Mouse (Mus musculus) gastrocnemius, postnatal 36 days (tissue): ENCODE results near the gene Nosip. TPM values are rescaled to one million over a fixed set of nuclear protein-coding genes. Genes with fewer than 3 reads are reported as not detected.

Source experiments
- DNase-seq, 2 experiments: peaks; one replicate each; pipeline ENCODE4 v3.0.0; 2022
- intact Hi-C: fragments of 180-260 bp; cut with DNase I; formaldehyde crosslinking; loops from one replicate; pipeline ENCODE4 v1.15.1; 2025
- microRNA-seq, 2 experiments: library from miRNA; unstranded; fragments of <30 nt; microRNA quantifications; one replicate each; pipeline ENCODE4 v1.2.0; 2021
- total RNA-seq, 2 experiments: library from RNA; stranded (reverse); gene quantifications; 2 replicates each; pipeline ENCODE4 v1.2.3; 2021

Gene Nosip
- total RNA-seq, 2 experiments from 2014 or later: 29.0 to 30.8 TPM

DNA sequence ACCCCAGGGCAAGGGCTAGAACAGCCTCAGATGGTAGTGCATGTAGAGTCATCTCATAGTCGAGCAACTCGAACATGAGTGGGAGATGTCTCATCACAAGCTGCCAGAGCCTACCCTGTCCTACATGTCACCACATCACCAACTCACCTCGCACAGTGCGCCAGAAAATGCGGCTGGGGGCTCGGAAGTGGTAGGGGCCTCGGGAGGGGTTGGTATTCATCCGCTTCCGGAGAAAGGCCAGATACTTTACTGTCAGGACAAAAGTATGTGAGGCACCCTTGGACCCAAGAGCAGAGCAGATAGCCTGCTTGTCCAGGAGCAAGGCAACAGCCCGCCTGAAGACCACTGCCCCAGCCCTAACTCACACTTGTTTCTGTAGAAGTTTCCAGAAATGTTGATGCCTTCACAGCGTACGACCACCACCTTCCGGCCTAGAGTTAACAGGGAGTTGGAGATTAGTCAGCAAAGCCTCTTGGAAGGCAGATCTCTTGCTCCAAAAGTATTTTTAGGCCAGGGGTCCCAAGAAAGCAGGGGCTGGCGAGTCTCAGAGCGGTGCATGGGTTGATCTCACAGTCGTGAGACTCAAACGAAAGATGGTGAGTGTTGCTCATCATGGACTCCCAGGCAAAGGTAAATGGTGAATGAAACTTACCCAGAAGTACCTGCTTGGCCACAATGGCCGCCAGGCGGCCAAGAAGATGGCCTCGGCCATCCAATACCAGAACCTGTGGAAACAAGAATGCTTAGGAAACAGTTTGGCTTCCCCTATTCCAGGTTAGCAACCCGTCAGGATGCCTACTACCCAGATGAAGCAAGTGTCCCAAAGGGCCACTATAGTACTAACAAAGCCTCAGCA is 64.8 kb downstream of the Nosip start:
- intact Hi-C loops: no loop called here
- no peak for DNase-seq

Small RNAs within 50 kb of the gene (microRNA-seq; reads per million reads assigned to microRNA genes)
- gene Mir150 (726 to 763 reads per million in 2 experiments), gene Mir5121 (15.8 to 16.3 reads per million in 2 experiments), gene Mir7054 (0 reads per million in 2 experiments)

Other genes starting within 250 kb of the Nosip start
- 10 to 100 TPM; 19.6 to 20.0 TPM for gene Nup62, start 246.3 kb upstream of the Nosip start, total RNA-seq
- gene Il4i1, start 246.0 kb upstream of the Nosip start, total RNA-seq: 1 to 10 TPM; 1.0 to 6.4 TPM
- 10 to 100 TPM; 55.2 to 69.3 TPM for gene Atf5, start 245.8 kb upstream of the Nosip start, total RNA-seq
- 100 to 1,000 TPM; 111 to 122 TPM for gene Akt1s1, start 213.4 kb upstream of the Nosip start, total RNA-seq
- 10 to 100 TPM; 42.4 to 53.4 TPM for gene Tbc1d17, start 213.3 kb upstream of the Nosip start, total RNA-seq
- 10 to 100 TPM; 14.9 to 18.7 TPM for gene Pnkp, start 205.3 kb upstream of the Nosip start, total RNA-seq
- gene Ptov1, start 192.6 kb upstream of the Nosip start, total RNA-seq: 100 to 1,000 TPM; 129 to 153 TPM
- gene Med25, start 169.7 kb upstream of the Nosip start, total RNA-seq: 10 to 100 TPM; 54.0 to 57.5 TPM
- 10 to 100 TPM; 17.3 to 18.1 TPM for gene Fuz, start 166.3 kb upstream of the Nosip start, total RNA-seq
- gene Ap2a1, start 132.9 kb upstream of the Nosip start, total RNA-seq: 10 to 100 TPM; 55.0 to 56.3 TPM
- gene Tsks, start 119.2 kb upstream of the Nosip start, total RNA-seq: not detected
- 1 to 10 TPM; 1.2 to 1.8 TPM for gene Cpt1c, start 87.6 kb upstream of the Nosip start, total RNA-seq
- gene Prmt1, start 75.9 kb upstream of the Nosip start, total RNA-seq: 100 to 1,000 TPM; 105 to 123 TPM
- gene Irf3, start 64.8 kb upstream of the Nosip start, total RNA-seq: 10 to 100 TPM; 18.3 to 20.3 TPM
- gene Bcl2l12, start 63.7 kb upstream of the Nosip start, total RNA-seq: 1 to 10 TPM; 8.0 to 8.9 TPM
- gene Scaf1, start 46.1 kb upstream of the Nosip start, total RNA-seq: 10 to 100 TPM; 36.9 to 40.2 TPM
- gene Rras, start 44.5 kb upstream of the Nosip start, total RNA-seq: 10 to 100 TPM; 20.6 to 21.8 TPM
- gene Prr12, start 9.5 kb upstream of the Nosip start, total RNA-seq: 10 to 100 TPM; 11.3 to 14.1 TPM
- gene Prrg2, start 248 bp downstream of the Nosip start, total RNA-seq: 1 to 10 TPM; 8.0 to 8.8 TPM
- gene Rcn3, start 29.8 kb downstream of the Nosip start, total RNA-seq: 10 to 100 TPM; 17.3 to 20.9 TPM
- 10 to 100 TPM; 39.2 to 40.0 TPM for gene Fcgrt, start 41.4 kb downstream of the Nosip start, total RNA-seq
- gene Rps11, start 62.0 kb downstream of the Nosip start, total RNA-seq: 100 to 1,000 TPM; 388 to 460 TPM
- gene Rpl13a, start 66.3 kb downstream of the Nosip start, total RNA-seq: 100 to 1,000 TPM; 488 to 598 TPM
- gene Gm45713, start 73.8 kb downstream of the Nosip start, total RNA-seq: not detected
- gene Flt3l, start 74.0 kb downstream of the Nosip start, total RNA-seq: 1 to 10 TPM; 2.8 to 4.0 TPM
- gene Pih1d1, start 91.9 kb downstream of the Nosip start, total RNA-seq: 10 to 100 TPM; 28.6 to 36.2 TPM
- 10 to 100 TPM; 10.6 to 14.3 TPM for gene Aldh16a1, start 92.2 kb downstream of the Nosip start, total RNA-seq
- gene Slc17a7, start 101.5 kb downstream of the Nosip start, total RNA-seq: under 1 TPM; 0.76 to 0.79 TPM
- gene Gfy, start 117.1 kb downstream of the Nosip start, total RNA-seq: not detected
- not detected for gene Pth2, start 118.6 kb downstream of the Nosip start, total RNA-seq
- not detected for gene Ccdc155, start 142.5 kb downstream of the Nosip start, total RNA-seq
- gene Dkkl1, start 149.7 kb downstream of the Nosip start, total RNA-seq: not detected
- 1 to 10 TPM; 2.7 to 3.3 TPM for gene Tead2, start 153.3 kb downstream of the Nosip start, total RNA-seq
- 1 to 10 TPM in 1 of 2 experiments, under 1 TPM in 1; 0.79 to 1.5 TPM for gene Cd37, start 176.7 kb downstream of the Nosip start, total RNA-seq
- not detected for gene Slc6a16, start 178.7 kb downstream of the Nosip start, total RNA-seq
- gene Slc6a21, start 215.1 kb downstream of the Nosip start, total RNA-seq: not detected